Mouse (Mus musculus) kidney, postnatal 0 days (tissue): ENCODE data around the gene Emp1. TPM values are rescaled to one million over a fixed set of nuclear protein-coding genes. Genes with fewer than 3 reads are reported as not detected.

ENCODE experiments used
- ATAC-seq: fragments of 200-750 bp; cut with Nextera tagmentation; replicated peaks from 2 replicates; pipeline ENCODE4 v1.8.0; 2017; ENCODE audit warnings: low read depth, moderate number of reproducible peaks, moderate TSS enrichment, moderate library complexity; ENCODE audit not compliant: low FRiP score
- DNase-seq: peaks from one replicate; pipeline ENCODE4 v3.0.0-alpha.2; 2016; ENCODE audit warnings: low spot score
- H3K27ac ChIP-seq: fragments of 300-500 bp; sonication (generic); 2 replicates; pipeline ENCODE4 v1.5.1; 2014; ENCODE audit warnings: mild to moderate bottlenecking
- H3K27me3 ChIP-seq: fragments of 300-500 bp; sonication (generic); 2 replicates; pipeline ENCODE4 v1.6.1; 2014; ENCODE audit warnings: low read length, mixed read lengths; ENCODE audit not compliant: insufficient read depth
- H3K36me3 ChIP-seq: fragments of 300-500 bp; sonication (generic); 2 replicates; pipeline ENCODE4 v1.6.1; 2014; ENCODE audit warnings: low read length, mixed read lengths; ENCODE audit not compliant: insufficient read depth
- H3K4me1 ChIP-seq: fragments of 300-500 bp; sonication (generic); replicated peaks from 2 replicates; pipeline ENCODE4 v1.6.1; 2014; ENCODE audit warnings: antibody characterized with exemption, low read length, mixed read lengths; ENCODE audit not compliant: insufficient read depth
- H3K4me2 ChIP-seq: fragments of 300-500 bp; sonication (generic); 2 replicates; pipeline ENCODE4 v1.6.1; 2014; ENCODE audit warnings: mild to moderate bottlenecking, low read length, moderate library complexity, mixed read lengths
- H3K4me3 ChIP-seq: fragments of 300-500 bp; sonication (generic); replicated peaks from 2 replicates; pipeline ENCODE4 v1.5.1; 2014; ENCODE audit warnings: low read depth, low read length
- H3K9ac ChIP-seq: fragments of 300-500 bp; sonication (generic); 2 replicates; pipeline ENCODE4 v1.6.1; 2014; ENCODE audit warnings: low read depth, low read length
- H3K9me3 ChIP-seq: fragments of 300-500 bp; sonication (generic); replicated peaks from 2 replicates; pipeline ENCODE4 v1.6.1; 2016; ENCODE audit warnings: low read length, inconsistent platforms, mixed read lengths
- CTCF ChIP-seq: IDR thresholded peaks from 2 replicates; pipeline ENCODE4 v1.5.1; 2016; ENCODE audit warnings: antibody characterized with exemption, low read depth, mild to moderate bottlenecking, moderate library complexity
- WGBS: fragments of 180-500 bp; shearing (Covaris S2); extraction: QIAGEN DNeasy Blood & Tissue Kit; methylation state at CpG from one replicate; pipeline ENCODE4 v1.1.7; 2014; 5-methylcytosine and 5-hydroxymethylcytosine counted together
- polyA plus RNA-seq: library from polyadenylated mRNA; unstranded; fragments of >200 nt; fragmentation: Nextera tagmentation; extraction: Ambion mirVana; gene quantifications from 2 replicates; pipeline ENCODE4 v1.2.1, GENCODE M21; 2015

Emp1 gene
- polyA plus RNA-seq, 1 experiment from 2014 or later = 54.7 TPM

DNA sequence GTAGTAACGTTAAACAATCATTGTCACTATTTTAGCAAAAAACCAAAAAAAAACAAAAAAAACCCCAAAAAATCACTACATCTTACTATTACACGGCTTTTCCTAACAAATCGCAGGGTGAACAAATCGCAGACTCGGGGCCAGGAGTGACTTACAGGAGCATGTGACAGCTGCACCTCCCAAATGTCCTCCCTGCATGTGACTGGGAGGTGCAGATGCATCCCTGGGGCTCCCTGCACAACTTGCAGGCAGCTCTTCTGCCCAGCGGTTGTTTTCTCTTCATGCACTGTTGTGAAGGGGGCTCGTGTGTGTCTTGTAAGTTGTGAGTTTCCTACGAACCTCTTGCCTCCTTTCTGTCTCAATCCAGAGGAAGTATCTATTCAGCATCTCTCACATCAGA, 33.0 kb downstream of the Emp1 start:
- TF ChIP-seq CTCF = no peak
- Histone ChIP-seq H3K9ac (no peak overlapping the region), H3K27ac (no peak overlapping the region), H3K4me2 (no peak overlapping the region), H3K27me3 (no peaks in the 10 kb centered on the region), H3K36me3 (no peaks in the 10 kb centered on the region), H3K4me1 (no peaks in the 10 kb centered on the region), H3K4me3 (no peak overlapping the region), H3K9me3 (no peaks in the 10 kb centered on the region)
- ATAC-seq (no peak), DNase-seq (no peak)
- WGBS = 66% methylated on average over 8 of the region's 8 CpGs

DNA sequence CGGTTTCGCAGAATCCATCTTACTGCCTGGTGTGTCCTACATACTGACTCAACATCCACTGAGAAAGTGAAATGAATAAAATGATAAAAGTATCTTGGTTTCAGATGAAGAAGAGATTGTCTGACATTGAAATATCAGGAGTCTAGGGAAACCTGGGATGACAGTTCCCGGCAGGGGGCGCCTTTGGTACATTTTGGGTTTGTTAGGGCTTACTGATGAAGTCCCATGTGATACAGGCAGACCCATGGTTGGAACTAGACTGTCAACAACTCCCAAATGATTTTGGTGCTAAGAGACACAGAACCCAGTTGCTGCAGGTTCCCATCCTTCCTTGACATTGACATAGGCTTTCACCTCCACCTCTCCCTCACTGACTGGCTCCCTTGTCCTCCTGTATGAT, 34.7 kb downstream of the Emp1 start:
- TF ChIP-seq CTCF = peak; percentile 33; the same call in 1 of the 2 replicates
- Histone ChIP-seq H3K4me2 (no peak overlapping the region), H3K4me1 (no peaks in the 10 kb centered on the region), H3K27me3 (no peaks in the 10 kb centered on the region), H3K36me3 (no peaks in the 10 kb centered on the region), H3K9me3 (no peaks in the 10 kb centered on the region), H3K9ac (no peak overlapping the region), H3K27ac (no peak overlapping the region), H3K4me3 (no peak overlapping the region)
- 88% methylated on average over 4 of the region's 4 CpGs for WGBS
- DNase-seq = no peak
- no peak for ATAC-seq

DNA sequence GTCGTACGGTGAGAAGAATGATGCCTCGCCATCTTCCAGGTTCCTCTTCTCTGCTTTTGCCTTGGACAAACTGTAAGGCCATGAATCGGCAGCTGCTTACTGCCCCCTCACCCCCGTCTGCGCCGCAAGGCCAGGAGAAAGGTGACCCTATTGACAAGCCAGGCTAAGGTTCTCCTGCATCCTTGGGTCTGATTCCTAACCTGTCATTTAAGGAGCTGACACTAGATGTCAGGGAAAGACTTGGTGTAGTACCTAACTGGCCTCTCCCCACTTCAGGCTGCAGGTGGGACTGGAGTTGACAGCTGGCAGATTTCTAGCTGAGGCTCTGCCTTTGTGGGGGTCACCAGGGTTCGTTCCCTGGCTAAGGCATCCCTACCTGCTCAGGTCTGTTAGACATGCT, 35.4 kb downstream of the Emp1 start:
- no peak overlapping the region for H3K4me2 ChIP-seq
- no peaks in the 10 kb centered on the region for H3K9me3 ChIP-seq
- H3K27me3 ChIP-seq = no peaks in the 10 kb centered on the region
- peak; percentile 16; the same call in 1 of the 2 replicates for TF ChIP-seq CTCF
- 77% methylated on average over 8 of the region's 8 CpGs for WGBS
- H3K4me3 ChIP-seq = no peak overlapping the region
- H3K27ac ChIP-seq = no peak overlapping the region
- H3K9ac ChIP-seq = no peak overlapping the region
- no peak for DNase-seq
- no peak for ATAC-seq
- no peaks in the 10 kb centered on the region for H3K36me3 ChIP-seq
- H3K4me1 ChIP-seq = no peaks in the 10 kb centered on the region

DNA sequence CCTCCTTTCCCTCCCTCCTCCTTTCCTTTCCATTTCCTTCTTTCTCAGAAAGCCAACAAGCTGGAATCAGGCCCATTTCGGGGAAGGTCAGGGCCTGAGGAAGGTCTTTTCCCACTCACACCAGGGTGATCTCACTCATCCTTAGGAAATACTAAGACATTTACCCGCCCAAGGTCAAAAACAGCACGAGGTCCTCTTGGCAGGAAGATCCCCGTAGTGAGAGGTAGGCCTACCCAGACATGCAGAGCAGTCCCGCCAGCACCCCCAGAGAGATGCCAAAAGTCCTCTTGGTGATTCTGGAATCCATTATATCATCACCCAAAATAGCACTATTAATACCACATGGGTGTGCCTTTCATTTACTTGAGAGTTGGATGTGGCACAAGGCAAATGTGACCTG, 36.5 kb downstream of the Emp1 start:
- no peaks in the 10 kb centered on the region for H3K36me3 ChIP-seq
- no peaks in the 10 kb centered on the region for H3K9me3 ChIP-seq
- TF ChIP-seq CTCF = no peak
- 68% methylated on average over 5 of the region's 5 CpGs for WGBS
- H3K9ac ChIP-seq = no peak overlapping the region
- H3K27me3 ChIP-seq = no peaks in the 10 kb centered on the region
- H3K27ac ChIP-seq = no peak overlapping the region
- H3K4me2 ChIP-seq = no peak overlapping the region
- ATAC-seq (no peak), DNase-seq (no peak)
- H3K4me3 ChIP-seq = no peak overlapping the region
- H3K4me1 ChIP-seq = no peaks in the 10 kb centered on the region

DNA sequence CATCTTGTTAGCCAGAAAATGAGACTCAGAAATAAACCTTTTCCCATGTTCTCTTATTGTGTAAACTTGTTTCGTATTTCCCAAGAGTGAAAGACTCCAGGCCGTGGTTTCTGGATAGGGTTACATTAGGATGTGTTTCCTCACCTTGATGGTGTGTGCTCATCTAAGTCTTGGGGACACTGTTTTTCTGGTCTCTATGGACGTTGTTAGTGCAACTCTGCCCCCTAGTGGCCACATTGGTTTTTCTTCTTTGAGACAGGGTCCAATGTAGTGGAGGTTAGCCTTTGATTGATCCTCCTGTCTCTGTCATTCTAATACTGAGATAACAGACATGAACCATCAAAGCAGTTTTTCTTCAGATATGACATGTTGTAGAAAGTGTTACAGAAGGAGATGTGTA, 38.0 kb downstream of the Emp1 start:
- peak; percentile 65 for DNase-seq
- Histone ChIP-seq H3K27me3 (no peaks in the 10 kb centered on the region), H3K9ac (no peak overlapping the region), H3K36me3 (no peaks in the 10 kb centered on the region), H3K27ac (no peak overlapping the region), H3K4me3 (no peak overlapping the region), H3K4me2 (no peak overlapping the region), H3K9me3 (no peaks in the 10 kb centered on the region), H3K4me1 (no peaks in the 10 kb centered on the region)
- peak; percentile 90 for TF ChIP-seq CTCF
- no peak for ATAC-seq
- WGBS = 34% methylated on average over 3 of the region's 3 CpGs

DNA sequence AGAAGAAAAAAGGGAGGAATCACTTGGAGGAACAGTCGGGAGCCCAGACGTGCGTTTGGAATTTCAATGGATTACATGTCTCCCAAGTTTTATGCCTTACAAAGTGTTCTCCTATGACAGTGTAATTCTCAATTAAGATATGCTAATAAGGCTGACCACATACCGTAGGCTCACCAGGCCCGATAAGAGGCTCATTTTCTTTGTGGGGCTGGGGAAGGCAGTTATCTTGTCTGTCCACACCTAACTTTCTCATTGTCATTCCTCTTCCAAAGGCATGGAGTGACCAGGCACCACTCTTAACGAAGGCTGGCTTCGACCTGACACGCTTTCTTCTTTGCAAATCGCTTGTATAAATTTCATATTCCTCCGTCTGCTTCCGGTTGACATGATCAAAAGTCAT, 42.7 kb downstream of the Emp1 start:
- no peaks in the 10 kb centered on the region for H3K4me1 ChIP-seq
- no peaks in the 10 kb centered on the region for H3K36me3 ChIP-seq
- no peak overlapping the region for H3K9ac ChIP-seq
- ATAC-seq = no peak
- DNase-seq = no peak
- H3K4me3 ChIP-seq = no peak overlapping the region
- H3K27ac ChIP-seq = no peak overlapping the region
- no peaks in the 10 kb centered on the region for H3K27me3 ChIP-seq
- no peak for TF ChIP-seq CTCF
- H3K4me2 ChIP-seq = no peak overlapping the region
- WGBS = 86% methylated on average over 11 of the region's 11 CpGs
- H3K9me3 ChIP-seq = no peaks in the 10 kb centered on the region

DNA sequence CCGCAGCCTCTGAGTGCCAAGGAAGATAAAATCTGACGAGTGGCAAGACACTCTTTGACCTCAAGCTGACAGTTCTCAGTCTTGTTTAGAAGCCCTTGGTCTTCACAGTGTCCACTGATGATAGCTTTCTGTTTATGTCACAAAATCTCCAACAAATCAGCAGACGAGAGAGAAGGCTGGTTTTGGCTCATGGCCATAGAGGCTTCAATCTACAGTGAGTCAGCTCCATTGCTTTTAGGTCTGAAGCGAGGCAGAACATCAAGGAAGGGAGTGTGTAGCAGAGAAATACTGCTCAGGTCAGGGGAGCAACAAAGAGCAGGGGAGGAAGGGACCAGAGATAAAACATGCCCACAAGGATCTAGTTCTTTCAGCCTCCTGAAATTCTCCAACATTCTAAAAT, 45.0 kb downstream of the Emp1 start:
- H3K4me2 ChIP-seq = no peak overlapping the region
- 25% methylated on average over 4 of the region's 4 CpGs for WGBS
- no peaks in the 10 kb centered on the region for H3K27me3 ChIP-seq
- no peak for DNase-seq
- no peak for ATAC-seq
- no peak overlapping the region for H3K27ac ChIP-seq
- no peaks in the 10 kb centered on the region for H3K36me3 ChIP-seq
- no peak overlapping the region for H3K4me3 ChIP-seq
- no peaks in the 10 kb centered on the region for H3K9me3 ChIP-seq
- TF ChIP-seq CTCF = no peak
- no peaks in the 10 kb centered on the region for H3K4me1 ChIP-seq
- H3K9ac ChIP-seq = no peak overlapping the region
